Mouse (Mus musculus) ovary, postnatal 10 days (tissue): ENCODE data around the gene Plekhg3.

ENCODE experiments used
- DNase-seq: peaks from one replicate; pipeline ENCODE4 v3.0.0; 2022; ENCODE audit warnings: low spot score

Plekhg3 gene

DNA sequence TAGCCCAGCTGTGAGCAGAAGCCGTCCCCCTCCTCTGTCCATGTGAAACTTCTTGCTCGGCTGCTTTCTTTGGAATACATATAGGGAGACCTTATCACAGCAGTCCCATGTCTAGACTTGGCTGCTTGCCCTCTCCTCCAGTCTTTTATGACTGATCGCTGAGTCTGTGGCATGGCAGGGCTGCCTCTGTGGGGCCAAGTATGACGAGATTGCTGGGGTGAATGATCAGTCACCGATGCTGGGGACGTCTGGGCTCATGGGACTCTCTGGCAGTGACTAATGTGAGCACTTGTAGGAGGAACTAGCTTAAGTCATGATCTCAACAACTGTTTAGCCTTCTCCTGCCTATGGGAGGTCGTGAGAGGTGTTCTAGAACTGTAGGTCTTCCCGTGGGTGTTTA lies 21.6 kb downstream of the Plekhg3 start:
- no peak for DNase-seq

DNA sequence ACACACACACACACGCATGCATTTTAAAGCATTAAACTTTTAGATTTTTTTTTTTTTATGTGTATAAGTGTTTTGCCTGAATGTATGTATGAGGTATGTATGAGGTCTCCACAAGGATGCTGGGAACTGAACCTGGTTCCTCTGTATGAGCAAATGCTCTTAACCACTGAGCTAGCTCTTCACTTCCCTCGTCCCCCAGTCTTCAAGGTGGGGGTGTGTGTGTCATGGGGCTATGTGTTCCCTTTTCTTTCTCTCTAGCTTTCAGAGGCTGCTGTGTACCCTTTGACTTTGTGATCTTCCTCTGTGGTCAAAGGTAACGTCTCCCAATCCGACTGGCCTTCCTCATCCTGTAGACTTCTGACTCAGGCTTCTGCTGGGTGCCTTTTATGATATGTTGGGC lies 22.3 kb downstream of the Plekhg3 start:
- no peak for DNase-seq

DNA sequence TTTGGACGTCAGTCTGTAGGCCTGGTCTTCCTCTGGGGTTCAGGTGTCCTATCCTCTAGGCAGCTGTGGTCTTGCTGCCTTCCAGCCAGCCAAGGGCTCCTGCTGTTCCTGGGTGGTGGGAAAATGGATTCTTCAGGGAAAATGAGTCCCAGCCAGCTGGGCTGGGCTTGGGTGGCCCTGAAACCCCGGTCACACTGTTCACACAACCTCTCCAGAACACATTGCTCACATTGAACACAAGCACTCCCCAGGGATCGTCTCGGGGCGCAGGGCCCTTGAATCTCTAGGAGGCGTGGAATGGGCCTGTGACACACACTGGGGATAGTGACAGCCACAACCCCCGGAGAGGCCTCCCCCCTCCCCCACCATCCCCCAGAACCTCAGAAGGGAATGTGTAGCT lies 23.2 kb downstream of the Plekhg3 start:
- DNase-seq = no peak

DNA sequence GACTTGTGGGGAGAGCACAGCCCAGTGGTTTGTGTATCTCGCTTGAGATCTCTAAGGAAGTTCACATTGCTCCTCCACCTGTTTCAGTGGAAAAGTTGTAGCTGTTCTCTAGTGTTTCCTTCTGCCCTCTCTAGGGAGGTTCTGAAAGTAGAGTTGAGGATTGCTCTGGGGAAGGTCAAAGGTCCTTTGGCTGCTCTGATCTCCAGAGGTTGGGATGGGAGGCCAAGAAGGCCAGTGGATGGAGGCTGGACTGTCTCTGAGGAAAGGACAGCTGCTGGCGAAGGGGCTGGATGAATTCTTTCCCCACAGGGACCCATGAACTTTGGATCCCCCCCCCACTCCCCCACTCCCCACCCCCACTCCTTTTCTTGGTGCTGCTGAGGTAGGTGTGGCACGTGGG lies 23.7 kb downstream of the Plekhg3 start:
- DNase-seq = no peak

DNA sequence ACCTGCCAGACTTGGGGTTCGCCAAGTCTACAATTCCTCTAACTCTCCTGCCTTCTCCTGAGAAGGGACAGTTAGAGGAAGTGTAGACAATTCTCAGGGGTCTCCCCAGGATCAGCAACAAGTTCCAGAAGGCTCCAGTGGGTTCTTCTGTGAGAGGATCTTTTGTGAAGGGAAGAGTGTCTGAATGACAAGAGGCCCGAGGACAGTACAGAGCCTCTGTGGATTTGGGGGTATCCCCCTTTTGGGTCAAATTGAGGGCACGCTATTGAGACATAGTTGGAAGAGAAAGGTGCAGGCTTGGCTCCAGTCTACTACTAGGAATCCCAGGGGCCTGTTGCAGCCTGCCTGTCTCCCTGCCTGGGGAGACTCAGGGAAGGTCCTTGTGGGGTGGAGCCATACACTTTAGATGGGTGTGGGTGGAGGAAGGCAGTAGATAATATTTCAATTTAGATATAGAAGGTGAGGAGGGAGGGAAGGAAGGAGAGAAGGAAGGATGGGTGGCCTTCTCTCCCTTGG lies 24.2 kb downstream of the Plekhg3 start:
- no peak for DNase-seq

DNA sequence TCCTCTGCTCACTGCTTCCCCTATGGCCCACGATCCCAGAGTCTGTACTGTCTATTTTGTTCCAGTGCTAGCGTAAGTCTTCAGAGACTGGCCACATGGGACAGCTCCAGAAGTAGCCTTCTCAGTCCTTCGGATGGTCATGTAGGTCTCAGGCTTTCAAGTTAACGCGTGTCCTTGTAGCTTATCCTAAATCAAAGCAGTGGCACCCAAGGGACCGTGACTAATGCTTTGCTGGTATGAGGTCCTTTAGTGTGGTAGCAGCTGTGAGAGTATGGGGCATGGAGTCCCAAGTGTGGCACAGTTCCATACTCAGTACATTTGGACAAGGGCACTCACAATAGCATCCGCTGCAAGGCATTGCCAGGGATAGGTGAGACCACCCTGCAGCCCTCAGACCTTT lies 25.5 kb downstream of the Plekhg3 start:
- no peak for DNase-seq

DNA sequence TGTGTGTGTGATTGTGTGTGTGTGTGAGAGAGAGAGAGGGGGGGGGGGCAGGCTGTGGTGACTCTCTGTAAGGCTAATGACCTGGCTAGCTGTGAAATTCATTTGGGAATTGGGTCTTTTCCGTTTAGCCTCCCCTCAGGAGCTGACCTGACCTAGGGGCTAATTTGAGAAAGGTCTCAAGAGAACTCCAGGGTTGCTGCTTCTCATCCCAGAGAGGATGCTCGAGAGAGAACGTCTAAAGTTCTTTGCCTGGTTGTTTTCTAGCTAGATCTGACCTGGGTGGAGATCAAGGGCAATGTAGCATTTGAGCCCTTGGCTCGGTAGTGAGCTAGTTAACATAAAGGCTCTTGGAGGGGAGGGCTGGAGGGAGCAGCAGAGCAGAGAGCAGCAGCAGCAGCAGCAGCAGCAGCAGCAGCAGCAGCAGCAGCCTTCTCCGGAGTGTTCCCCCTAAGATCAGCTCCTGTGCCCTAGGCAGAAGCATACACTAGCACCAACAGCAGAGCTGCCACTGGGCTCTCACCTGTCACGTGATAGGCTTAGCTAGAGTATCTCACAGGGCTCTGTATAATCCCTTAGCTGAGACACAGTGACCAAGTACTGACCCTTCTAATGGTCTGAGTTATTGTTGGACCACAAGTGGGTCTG lies 26.2 kb downstream of the Plekhg3 start:
- no peak for DNase-seq

DNA sequence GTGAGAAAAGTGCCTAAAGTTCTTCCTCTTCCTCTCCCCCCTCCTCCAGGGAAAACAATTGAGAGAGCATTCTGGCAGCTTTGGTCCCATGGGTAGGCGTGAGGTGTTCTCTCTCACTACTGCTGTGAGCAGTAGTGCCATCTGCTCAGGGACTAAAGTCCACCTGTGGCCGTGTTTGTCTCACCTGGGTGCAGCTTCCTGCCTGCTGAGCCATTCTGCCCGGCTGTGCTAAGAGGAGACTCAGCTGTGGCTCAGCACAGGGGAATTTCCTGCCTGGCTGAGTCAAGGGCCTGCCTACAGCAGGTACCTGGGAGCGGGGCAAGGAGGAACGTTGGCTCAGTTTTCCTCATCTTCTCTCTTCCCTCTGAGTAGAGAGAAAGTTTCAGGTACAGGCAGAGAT lies 27.5 kb downstream of the Plekhg3 start:
- no peak for DNase-seq

DNA sequence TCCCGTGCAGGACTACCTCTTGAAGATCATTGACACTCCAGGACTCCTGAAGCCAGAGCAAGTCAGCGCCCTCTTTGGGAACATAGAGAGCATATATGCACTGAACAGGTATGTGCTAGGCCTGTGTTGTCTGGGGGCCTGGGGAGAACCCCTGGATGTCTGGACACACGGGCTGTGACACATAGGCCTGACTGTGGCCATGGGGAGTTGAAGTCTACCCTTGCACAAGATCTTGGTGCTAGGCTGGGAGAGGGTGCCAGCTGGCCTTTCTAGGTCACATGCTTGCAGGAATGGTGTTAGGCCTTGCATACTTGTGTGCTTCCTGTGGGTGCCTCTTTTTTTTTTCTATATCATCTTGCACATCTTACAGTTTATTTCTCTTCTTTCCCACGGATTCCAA lies 31.5 kb downstream of the Plekhg3 start:
- no peak for DNase-seq

DNA sequence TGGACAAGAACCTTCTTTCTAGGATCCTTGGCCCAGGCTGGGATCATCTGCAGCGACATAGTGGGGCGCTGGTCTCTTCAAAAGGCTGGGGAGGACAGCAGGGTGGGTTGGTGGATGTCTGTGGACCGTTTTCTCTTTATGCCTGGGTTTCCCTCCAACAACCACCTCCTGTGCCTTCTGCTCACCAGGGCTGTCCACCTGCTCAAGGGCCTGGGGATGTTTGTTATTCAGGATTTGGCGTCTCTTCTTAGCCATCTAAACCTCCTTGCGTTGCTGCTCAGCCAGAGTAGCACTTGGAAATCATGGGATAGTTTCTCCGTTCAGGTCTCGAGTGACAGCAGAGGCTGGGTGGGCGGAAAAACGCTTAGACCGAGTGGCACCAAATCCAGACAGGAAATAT lies 35.6 kb downstream of the Plekhg3 start:
- DNase-seq = no peak

DNA sequence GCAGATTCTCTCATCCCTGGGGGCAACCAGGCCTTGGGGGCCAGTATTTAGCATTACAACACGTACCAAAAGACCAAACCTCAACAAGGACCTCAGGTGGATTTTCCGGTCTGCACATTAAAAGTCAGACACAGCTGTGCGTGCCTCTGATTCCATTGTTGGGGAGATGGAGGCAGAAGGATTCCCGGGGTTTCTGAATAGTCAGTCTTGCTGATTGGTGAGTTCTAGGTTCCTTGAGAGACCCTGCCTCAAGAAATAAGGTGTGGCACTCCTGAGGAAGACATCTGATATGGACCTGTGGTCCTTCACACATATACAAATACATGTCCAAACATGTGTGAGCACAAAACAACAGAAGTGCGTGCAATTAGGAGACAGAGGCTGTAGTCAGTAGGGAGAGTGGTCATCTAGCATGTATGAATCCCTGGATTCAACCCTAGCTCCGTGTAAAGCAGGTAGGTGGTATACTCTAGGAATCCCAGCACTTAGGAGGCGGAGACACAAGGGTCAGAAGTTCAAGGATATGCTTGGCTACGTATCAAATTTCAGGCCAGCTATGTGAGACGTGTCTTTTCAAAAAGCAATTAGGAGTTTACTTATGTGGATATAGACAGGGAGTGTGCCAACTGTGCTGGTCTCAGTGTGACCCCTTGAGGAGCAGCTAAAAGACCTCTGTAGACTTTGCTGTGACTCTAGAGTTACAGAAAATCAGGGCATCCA lies 39.7 kb downstream of the Plekhg3 start:
- no peak for DNase-seq

DNA sequence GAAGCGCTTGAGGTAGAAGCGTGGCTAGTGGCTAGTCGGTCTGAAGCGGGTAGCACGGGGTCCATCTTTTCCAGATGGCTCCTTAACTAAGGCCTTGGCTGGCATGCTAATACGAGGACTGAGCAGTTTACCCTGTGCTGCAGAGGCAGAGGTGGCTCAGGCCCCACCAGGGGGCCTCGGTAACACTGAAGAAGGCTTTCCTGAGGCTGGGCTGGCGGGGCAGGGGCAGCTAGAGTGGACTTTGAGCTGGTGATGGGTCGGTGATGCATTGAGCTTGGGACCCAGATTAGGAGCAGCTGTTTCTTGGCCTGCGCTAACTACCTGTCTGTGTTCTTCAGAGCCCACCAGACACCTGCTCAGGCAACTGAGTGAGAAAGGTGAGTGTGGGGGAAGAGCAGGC lies 40.6 kb downstream of the Plekhg3 start:
- DNase-seq = no peak

DNA sequence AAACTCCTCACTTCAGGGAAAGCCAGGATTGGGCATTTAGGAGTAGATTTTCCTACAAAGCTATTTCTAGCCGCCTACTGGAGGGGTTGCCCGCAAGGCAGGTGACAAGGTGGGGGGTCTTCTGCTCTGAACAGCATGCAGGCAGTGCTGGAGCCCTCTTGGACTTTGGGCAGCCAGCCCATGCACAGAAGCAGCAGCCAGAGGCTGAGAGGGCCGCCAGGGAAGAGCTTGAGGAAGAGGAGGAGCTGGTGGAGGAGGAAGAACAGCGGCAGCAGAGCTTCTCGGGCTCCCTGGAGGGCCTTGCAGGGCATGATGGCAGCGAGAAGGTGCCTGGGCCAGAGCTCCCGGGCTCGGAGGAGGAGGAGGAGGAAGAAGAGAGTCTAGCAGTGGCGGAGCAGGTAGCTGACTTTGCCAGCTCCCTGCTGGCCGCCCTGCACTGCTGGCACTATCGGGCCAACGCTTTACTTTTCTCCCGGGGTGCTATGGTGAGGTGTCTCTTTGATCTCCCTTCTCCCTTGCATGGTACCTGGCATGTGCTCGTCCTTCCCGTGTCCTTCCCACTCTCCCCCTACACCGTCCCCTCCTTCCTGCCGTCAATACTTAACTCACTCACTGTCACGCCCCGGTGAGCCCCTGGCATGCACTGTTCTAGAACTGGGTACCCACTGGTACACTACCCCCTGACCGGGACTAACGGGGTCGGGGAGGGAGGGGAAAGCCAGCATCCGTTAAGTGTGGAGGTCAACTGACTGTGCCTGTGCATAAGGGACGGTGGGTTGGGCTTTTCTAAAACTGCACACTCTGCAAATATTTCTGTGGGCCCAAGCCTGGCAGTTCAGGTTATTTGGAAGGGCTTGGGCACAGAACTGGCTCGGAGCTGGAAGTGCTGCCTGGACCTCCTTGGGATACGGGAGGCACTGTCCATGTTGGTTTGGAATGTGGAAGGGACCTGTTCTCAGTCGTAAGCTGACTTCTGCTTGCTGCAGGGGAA lies 41.9 kb downstream of the Plekhg3 start:
- DNase-seq = no peak

DNA sequence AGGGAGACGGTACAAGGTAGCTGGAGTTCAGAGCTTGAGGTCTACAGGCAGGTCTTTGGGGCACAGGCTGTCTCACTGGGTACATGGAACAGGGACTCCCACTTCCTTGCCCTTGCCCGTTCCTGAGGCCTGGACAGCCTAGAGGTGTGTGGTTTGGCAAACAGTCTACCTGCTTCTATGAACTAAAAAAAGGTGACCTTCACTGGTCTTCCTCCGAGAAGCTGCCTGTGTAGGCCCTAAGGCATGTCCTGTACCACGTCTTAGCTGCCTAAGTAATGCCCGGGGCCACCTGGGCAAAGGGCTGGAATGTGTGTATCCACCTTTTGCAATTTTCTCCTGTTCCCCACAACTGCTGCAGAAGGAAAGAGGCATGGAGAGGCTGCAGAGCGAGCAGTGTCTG lies 42.7 kb downstream of the Plekhg3 start:
- no peak for DNase-seq

DNA sequence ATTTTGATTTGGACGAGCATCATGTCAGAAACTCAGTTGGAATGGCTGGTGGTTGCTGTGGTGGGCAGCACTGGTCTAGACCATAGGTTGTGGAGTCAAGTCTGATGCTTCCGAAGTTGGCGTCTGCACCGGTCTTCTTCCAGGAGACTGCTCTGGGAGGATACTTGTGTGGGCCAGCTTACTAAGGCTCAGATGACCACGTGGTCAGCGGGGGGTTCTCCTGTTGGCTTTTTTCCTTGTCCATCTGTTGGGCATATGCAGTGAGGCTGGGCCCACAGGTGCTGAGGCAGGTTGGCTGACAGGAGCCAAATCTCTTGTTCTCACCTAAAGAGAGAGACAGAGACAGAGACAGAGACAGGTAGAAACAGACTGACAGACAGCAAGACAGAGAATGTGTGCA lies 44.1 kb downstream of the Plekhg3 start:
- DNase-seq = no peak

DNA sequence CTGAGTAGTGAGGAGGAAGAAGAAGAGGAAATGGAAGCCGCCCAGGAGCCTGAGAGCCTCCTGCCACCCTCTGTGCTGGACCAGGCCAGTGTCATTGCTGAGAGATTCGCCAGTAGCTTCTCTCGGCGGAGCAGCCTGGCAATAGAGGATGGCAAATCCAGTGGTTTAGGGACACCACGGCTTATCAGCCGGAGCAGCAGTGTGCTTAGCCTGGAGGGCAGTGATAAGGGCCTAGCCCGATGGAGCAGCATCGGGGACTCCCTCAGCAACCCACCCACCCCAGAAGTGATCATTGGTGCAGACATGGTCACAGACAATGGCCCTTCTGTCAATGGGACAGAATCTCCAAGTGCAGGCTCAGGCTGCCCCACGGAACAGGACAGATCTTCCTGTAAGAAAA lies 45.4 kb downstream of the Plekhg3 start:
- DNase-seq = no peak

DNA sequence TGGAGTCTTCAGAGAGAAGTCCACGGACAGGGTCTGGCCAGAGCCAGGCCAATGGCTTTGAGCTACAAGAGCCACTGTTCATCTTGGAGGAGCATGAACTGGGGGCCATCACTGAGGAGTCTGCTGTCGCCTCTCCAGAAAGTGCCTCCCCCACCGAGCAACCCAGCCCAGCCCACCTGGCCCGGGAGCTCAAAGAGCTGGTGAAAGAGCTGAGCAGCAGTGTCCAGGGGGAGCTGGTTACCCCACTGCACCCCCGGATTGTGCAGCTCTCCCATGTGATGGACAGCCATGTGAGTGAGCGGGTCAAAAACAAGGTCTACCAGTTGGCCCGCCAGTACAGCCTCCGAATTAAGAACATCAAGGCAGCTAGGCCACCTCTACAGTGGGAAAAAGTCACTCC lies 46.1 kb downstream of the Plekhg3 start:
- DNase-seq = no peak

DNA sequence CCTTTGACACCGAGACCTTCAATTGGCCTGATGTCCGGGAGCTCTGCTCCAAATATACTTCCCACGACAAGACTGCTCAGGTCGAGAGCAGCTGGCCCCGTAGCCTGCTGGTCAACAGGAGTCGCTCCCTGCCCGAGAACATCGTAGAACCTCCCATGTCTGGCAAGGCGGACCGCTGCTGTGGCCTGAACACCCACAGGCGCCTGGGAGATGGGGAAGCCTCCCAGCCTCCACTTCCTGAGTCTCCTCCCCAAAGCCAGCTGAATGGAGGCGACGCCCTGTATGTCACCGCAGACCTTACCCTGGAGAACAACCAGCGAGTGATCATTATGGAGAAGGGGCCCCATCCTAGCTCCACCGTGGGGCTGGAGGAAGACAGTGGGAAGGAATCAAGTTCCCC lies 47.2 kb downstream of the Plekhg3 start:
- DNase-seq = no peak

DNA sequence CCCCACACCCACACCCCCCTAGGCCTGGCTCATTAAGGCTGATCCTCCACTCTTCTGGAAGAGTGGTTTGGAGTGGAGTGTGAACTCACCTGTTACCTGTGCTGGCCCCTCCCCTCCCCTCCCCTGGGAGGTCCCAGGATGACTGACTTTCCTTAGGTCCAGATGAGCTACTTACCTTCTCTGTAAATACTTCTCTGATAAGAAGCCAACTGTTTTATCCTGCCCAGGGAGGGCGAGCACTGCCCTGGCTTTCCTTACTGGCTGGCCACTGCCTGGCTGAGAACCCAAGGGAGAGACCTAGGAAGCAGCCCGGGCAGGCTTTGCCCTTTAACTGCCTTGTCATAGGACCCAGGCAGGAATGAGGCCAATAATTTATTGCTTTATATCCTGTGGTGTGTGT lies 47.8 kb downstream of the Plekhg3 start:
- no peak for DNase-seq

DNA sequence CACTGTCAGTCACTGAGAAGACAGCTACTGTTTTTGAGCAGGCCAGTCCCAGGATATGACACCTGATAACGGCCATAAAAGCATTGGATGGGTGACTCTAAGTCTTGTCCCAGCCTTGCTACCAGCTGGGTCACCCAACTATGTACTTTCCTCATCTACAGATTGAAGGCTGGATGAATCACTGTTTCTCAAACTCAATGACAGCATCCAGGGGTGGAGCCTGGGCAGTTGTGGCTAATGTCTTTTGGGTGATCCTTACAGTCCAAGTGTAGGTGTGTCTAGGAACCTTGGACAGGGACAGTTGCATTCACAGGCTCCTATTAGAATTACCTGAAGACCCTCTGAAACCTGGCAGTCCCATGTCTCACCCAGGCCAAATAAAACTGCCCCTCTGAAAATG lies 49.1 kb downstream of the Plekhg3 start:
- DNase-seq = no peak

DNA sequence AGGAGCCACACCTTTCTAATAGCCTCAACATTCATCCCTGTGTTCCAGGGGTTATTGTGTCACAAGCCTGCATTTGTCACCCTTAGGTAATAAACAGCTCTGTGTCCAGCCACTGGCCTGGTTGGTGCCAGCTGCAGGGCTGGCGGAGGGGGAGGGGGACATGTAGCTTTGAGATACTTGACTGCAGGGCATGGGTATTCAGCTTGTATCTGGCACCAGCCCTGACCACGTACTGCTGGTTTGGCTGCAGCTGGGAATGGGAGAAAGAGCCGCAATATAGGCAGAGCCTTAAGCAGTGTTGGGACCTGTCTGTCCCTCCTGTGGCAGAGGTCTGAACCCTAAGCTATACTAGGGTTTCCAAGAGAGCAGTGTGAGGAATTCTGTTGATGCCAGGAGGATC lies 51.4 kb downstream of the Plekhg3 start:
- no peak for DNase-seq

DNA sequence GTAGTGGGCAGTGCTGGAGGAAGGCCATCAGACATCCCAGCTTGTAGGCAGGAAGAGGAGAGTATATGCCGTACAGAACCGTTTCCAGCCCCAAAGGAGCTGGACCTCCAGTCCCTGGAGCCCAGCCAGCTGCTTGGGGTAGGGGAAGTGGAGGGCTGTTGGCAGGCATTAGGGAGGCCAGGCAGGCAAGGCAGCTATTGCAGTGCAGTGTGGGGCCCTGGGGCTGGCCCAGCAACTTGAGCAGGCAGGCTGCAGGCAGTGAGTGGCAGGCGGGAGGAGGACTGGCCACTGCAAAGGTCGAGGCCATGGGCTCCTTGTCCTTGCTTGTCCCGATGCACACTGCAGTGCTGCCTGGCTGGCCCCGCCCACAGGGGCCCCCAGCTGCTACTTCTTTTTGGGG lies 52.1 kb downstream of the Plekhg3 start:
- DNase-seq = no peak

DNA sequence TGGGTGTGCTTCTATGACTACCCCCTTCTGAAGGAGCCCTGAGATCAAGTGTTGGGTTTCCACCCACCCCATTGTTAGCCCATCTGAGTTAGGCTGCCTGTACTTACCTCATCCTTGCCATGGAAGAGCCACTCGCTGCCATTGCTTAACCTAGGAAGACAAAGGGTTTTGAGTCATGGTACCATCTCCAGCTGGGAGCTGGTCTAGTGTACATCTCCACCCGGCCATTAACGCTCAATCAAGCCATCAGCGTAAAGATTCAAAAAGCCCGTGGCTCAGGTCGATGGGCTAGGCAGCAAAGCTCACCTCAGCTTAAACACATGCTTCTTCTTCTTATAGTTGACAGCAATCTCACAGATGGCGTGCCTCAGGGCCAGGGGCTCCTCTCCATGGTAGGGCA lies 52.8 kb downstream of the Plekhg3 start:
- DNase-seq = no peak
